Mouse (Mus musculus) stomach, postnatal 0 days (tissue): ENCODE results near the gene Gm20441. TPM values are rescaled to one million over a fixed set of nuclear protein-coding genes. Genes with fewer than 3 reads are reported as not detected.

Experiments used
- ATAC-seq: fragments of 200-750 bp; cut with Nextera tagmentation; 2 replicates; pipeline ENCODE4 v1.8.0; 2017; ENCODE audit not compliant: low FRiP score, low TSS enrichment
- DNase-seq: peaks from one replicate; pipeline ENCODE4 v3.0.0-alpha.2; 2016; ENCODE audit warnings: low spot score
- H3K27ac ChIP-seq: fragments of 300-500 bp; sonication (generic); replicated peaks from 2 replicates; pipeline ENCODE4 v1.5.1; 2014; ENCODE audit warnings: mild to moderate bottlenecking, control low read depth
- H3K27me3 ChIP-seq: fragments of 300-500 bp; sonication (generic); 2 replicates; pipeline ENCODE4 v1.6.1; 2014; ENCODE audit warnings: low read length; ENCODE audit not compliant: control insufficient read depth, insufficient read depth
- H3K36me3 ChIP-seq: fragments of 300-500 bp; sonication (generic); 2 replicates; pipeline ENCODE4 v1.6.1; 2014; ENCODE audit warnings: low read length, mixed read lengths; ENCODE audit not compliant: control insufficient read depth, insufficient read depth
- H3K4me1 ChIP-seq: fragments of 300-500 bp; sonication (generic); replicated peaks from 2 replicates; pipeline ENCODE4 v1.6.1; 2014; ENCODE audit warnings: antibody characterized with exemption; ENCODE audit not compliant: control insufficient read depth, insufficient read depth
- H3K4me2 ChIP-seq: fragments of 300-500 bp; sonication (generic); replicated peaks from 2 replicates; pipeline ENCODE4 v1.6.1; 2014; ENCODE audit warnings: low read depth, mild to moderate bottlenecking, control low read depth, moderate library complexity
- H3K4me3 ChIP-seq: fragments of 300-500 bp; sonication (generic); 2 replicates; pipeline ENCODE4 v1.5.1; 2014; ENCODE audit warnings: low read depth, low read length, control low read depth
- H3K9ac ChIP-seq: fragments of 300-500 bp; sonication (generic); 2 replicates; pipeline ENCODE4 v1.6.1; 2014; ENCODE audit warnings: mild to moderate bottlenecking, low read length, control low read depth, mixed read lengths
- H3K9me3 ChIP-seq: fragments of 300-500 bp; sonication (generic); 2 replicates; pipeline ENCODE4 v1.6.1; 2016; ENCODE audit warnings: low read length; ENCODE audit not compliant: control insufficient read depth
- CTCF ChIP-seq: IDR thresholded peaks from 2 replicates; pipeline ENCODE4 v1.5.1; 2016; ENCODE audit warnings: antibody characterized with exemption, low read depth, mild to moderate bottlenecking, moderate library complexity
- EP300 ChIP-seq: optimal IDR thresholded peaks from 2 replicates; pipeline ENCODE3; 2016; ENCODE audit warnings: antibody characterized with exemption
- WGBS: fragments of 180-500 bp; shearing (Covaris S2); extraction: QIAGEN DNeasy Blood & Tissue Kit; methylation state at CpG from one replicate; pipeline ENCODE4 v1.1.7; 2014; 5-methylcytosine and 5-hydroxymethylcytosine counted together
- polyA plus RNA-seq: library from polyadenylated mRNA; unstranded; fragments of >200 nt; fragmentation: Nextera tagmentation; extraction: Ambion mirVana; gene quantifications from 2 replicates; pipeline ENCODE4 v1.2.1, GENCODE M21; 2015

Gene Gm20441
- polyA plus RNA-seq, 1 experiment from 2014 or later, result 0.64 TPM

GRCm38 (mm10) chr10:75798176-75798696, 17.5 kb upstream of the Gm20441 start, which contains the start of gene Gstt1:
Gstt1 (minus strand) TSS chr10:75798584.
- peak; percentile 43; the same call in 1 of the 2 replicates for ATAC-seq
- WGBS, result 3% methylated on average over 18 of the region's 18 CpGs
- no peaks in the 10 kb centered on the region for H3K9me3 ChIP-seq
- no peaks in the 10 kb centered on the region; the same call in 1 of the 2 replicates for H3K4me1 ChIP-seq
- 0 out of 2 replicates have a peak within 1 kb of the TSS, but pooled peaks have one; percentile 24 for H3K27ac ChIP-seq
- peak; percentile 69 for DNase-seq
- no peaks in the 10 kb centered on the region for H3K36me3 ChIP-seq
- peak; percentile 20; the same call in 1 of the 2 replicates for TF ChIP-seq CTCF
- no peak for TF ChIP-seq EP300
- peak within 1 kb of the TSS; percentile 56 for H3K4me3 ChIP-seq
- peak within 1 kb of the TSS; percentile 63 for H3K9ac ChIP-seq
- H3K4me2 ChIP-seq, result peak within 1 kb of the TSS; percentile 90
- no peaks in the 10 kb centered on the region for H3K27me3 ChIP-seq

DNA sequence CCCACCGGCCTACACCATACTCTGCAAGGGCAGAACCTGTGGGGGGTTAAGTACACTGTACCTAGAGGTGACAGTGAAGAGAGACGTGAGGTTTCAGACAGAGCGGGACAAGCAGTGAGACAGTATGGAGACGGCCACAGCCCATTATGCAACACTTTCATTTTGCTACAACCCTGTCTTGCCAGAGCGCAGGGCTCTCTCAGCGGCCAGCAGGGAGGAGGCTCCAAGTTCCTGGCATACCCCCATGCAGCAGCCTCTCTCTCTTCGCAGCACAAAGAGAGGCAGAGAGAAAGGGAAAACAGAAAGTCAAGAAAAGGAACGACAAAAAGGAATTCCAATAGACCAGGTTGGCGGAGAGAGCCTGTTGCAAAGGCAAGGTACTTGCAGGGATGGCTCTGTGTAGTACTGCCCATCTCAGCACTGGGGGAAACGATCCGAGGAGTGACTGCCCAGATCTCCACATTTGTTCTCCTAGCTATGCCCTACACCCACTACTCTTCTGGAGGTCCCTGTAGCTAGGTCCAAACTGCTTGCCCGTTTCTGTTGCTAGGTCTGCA, 16.9 kb upstream of the Gm20441 start:
- no peaks in the 10 kb centered on the region; the same call in 1 of the 2 replicates for H3K4me1 ChIP-seq
- DNase-seq, result peak; percentile 43
- H3K27me3 ChIP-seq, result no peaks in the 10 kb centered on the region
- no peaks in the 10 kb centered on the region for H3K9me3 ChIP-seq
- 2% methylated on average over 11 of the region's 12 CpGs for WGBS
- H3K36me3 ChIP-seq, result no peaks in the 10 kb centered on the region
- TF ChIP-seq EP300 (no peak), CTCF (no peak)
- H3K4me2 ChIP-seq, result peak overlapping the region; percentile 90
- peak overlapping the region; percentile 56 for H3K4me3 ChIP-seq
- peak; percentile 67 for ATAC-seq
- H3K9ac ChIP-seq, result peak overlapping the region; percentile 63
- 0 out of 2 replicates have a peak overlapping the region, but pooled peaks have one; percentile 24 for H3K27ac ChIP-seq

DNA sequence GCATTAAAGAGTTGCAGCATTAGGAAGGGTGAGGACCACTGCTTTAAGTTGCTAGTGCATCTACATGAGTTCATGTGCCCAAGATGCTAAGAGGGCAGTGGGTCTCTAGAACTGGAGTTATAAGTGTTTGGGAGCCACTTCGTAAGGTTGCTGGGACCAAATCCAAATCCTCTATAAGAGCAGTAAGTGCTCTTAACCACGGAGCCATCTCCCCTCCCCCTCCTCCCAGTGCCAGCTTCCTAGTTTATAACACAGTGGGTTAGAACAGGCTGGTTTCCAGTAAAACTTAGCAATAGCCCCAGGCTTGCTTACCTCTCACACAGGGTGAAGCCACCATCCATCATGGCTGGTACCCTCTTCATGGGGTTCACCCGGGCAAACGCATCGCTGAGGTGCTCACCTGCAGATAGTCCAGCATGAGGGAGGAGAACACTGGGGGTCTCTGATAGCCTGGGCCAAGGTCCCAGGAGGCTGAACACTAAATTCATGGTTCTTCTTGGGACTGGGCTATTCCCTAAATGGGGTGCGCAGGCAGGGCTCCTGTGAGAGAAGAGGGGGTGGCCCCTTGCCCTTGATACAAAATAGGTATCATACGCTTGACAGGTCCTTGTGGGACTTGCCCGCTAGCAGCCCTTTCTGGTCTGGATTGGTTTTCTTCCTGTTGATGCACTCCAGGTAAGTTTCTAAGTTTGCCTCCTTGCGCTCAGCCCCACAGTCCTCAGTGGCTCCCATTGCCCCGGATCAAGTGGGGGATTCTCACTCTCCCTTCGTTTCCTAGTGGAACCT, 16.2 kb upstream of the Gm20441 start:
- no peaks in the 10 kb centered on the region; the same call in 1 of the 2 replicates for H3K4me1 ChIP-seq
- no peaks in the 10 kb centered on the region for H3K36me3 ChIP-seq
- ATAC-seq (no peak; the same call in 1 of the 2 replicates), DNase-seq (no peak)
- no peaks in the 10 kb centered on the region for H3K9me3 ChIP-seq
- no peaks in the 10 kb centered on the region for H3K27me3 ChIP-seq
- 47% methylated on average over 11 of the region's 11 CpGs for WGBS
- H3K4me3 ChIP-seq, result peak overlapping the region; percentile 56
- TF ChIP-seq EP300 (no peak), CTCF (no peak)
- H3K9ac ChIP-seq, result peak overlapping the region; percentile 63
- no peak overlapping the region for H3K27ac ChIP-seq
- H3K4me2 ChIP-seq, result peak overlapping the region; percentile 90

GRCm38 (mm10) chr10:75794880-75795279, 14.1 kb upstream of the Gm20441 start:
- no peaks in the 10 kb centered on the region for H3K36me3 ChIP-seq
- H3K9me3 ChIP-seq, result no peaks in the 10 kb centered on the region
- no peaks in the 10 kb centered on the region for H3K27me3 ChIP-seq
- H3K4me2 ChIP-seq, result no peak overlapping the region
- no peak overlapping the region for H3K9ac ChIP-seq
- TF ChIP-seq CTCF, result no peak
- TF ChIP-seq EP300, result no peak
- 31% methylated on average over 3 of the region's 3 CpGs for WGBS
- no peak overlapping the region for H3K4me3 ChIP-seq
- peak; percentile 41 for ATAC-seq
- no peaks in the 10 kb centered on the region; the same call in 1 of the 2 replicates for H3K4me1 ChIP-seq
- DNase-seq, result peak; percentile 27
- H3K27ac ChIP-seq, result no peak overlapping the region

DNA sequence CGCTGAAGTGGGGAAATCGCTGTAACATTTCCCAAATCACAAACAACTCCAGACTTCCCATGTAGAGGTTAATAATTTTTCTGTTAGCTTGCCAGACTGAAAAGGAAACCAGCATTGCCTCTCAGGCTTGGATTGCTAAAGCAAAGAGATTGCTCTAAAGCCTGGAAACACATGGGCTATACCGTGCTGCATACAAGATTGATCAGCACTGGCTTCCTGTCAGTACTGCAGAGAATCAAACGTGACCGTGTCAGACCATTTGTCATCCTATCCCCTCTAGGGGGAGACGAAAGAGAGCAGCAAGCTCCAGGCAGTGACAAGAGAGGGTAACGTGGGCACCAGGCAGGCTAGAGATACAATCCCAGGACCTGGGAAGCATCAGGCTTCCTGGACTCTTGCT, 10.0 kb upstream of the Gm20441 start:
- H3K4me3 ChIP-seq, result no peak overlapping the region
- no peaks in the 10 kb centered on the region for H3K9me3 ChIP-seq
- TF ChIP-seq EP300 (no peak), CTCF (peak; percentile 22; the same call in 1 of the 2 replicates)
- no peaks in the 10 kb centered on the region for H3K36me3 ChIP-seq
- ATAC-seq (no peak), DNase-seq (no peak)
- no peak overlapping the region for H3K9ac ChIP-seq
- H3K4me2 ChIP-seq, result no peak overlapping the region
- H3K27ac ChIP-seq, result no peak overlapping the region
- no peaks in the 10 kb centered on the region; the same call in 1 of the 2 replicates for H3K4me1 ChIP-seq
- H3K27me3 ChIP-seq, result no peaks in the 10 kb centered on the region
- 12% methylated on average over 7 of the region's 7 CpGs for WGBS
